Mouse (Mus musculus): ENCODE results near the gene Kctd21.

GRCm38 (mm10) chr7:97332667-97333041 is 527 bp downstream of the Kctd21 start:
- TF ChIP-seq POLR2A (IDR thresholded peaks at IDR 0.05; ENCODE audit: low read depth, low read length) (no peak), CTCF (IDR thresholded peaks at IDR 0.05; ENCODE audit: borderline replicate concordance, insufficient read depth, low read length) (no peak)
